Mouse (Mus musculus): Measurements from ENCODE around the gene Tpk1.
"Not testable (repeated sequence)": the region's sequence is repeated elsewhere in the genome, so short reads cannot be mapped to it uniquely, and the experiment has no call there.

Gene Tpk1

GRCm38 (mm10) chr6:43640621-43641020, 25.5 kb downstream of the Tpk1 start:
- DNase-seq (ENCODE audit: low spot score): no peak

DNA sequence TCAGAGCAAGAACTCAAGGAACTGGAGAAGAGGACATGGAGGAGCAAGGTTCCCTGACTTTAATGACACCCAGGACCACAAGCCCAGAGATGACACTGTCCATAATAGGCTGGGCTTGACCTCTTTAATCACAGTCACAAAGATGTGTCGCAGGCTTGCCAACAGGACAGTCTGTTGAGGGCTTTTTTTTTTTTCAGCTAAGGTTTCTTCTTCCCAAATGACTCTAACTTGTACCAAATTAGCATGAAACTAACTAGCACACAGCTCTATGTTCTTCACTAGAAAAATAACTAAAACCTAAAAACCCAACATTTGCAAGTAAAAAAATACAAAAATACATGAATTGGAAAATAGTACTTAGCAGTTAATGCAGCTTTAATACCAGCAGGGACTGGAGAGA, 27.2 kb downstream of the Tpk1 start:
- no peak for DNase-seq (ENCODE audit: low spot score)

DNA sequence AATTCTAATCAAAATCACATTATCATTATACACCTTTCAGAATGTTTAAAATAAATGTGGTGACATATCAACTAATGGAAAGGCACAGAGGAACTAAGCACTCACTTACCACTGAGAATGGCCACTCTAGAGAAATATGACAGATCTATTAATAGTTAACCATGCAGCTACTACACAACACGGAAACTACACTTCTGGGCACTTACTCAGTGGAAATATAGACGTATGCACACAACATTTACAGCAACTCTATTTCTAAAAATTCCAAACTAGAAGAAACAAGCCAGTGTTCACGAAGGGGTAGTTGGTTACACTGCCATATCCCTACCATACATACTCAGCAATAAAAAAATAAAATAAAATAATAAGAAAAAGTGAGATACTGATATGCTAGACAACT, 28.0 kb downstream of the Tpk1 start:
- DNase-seq (ENCODE audit: low spot score): no peak

- no peak for DNase-seq (ENCODE audit: low spot score)
Measured at GRCm38 (mm10) chr6:43636980-43637638, 29.0 kb downstream of the Tpk1 start.

DNA sequence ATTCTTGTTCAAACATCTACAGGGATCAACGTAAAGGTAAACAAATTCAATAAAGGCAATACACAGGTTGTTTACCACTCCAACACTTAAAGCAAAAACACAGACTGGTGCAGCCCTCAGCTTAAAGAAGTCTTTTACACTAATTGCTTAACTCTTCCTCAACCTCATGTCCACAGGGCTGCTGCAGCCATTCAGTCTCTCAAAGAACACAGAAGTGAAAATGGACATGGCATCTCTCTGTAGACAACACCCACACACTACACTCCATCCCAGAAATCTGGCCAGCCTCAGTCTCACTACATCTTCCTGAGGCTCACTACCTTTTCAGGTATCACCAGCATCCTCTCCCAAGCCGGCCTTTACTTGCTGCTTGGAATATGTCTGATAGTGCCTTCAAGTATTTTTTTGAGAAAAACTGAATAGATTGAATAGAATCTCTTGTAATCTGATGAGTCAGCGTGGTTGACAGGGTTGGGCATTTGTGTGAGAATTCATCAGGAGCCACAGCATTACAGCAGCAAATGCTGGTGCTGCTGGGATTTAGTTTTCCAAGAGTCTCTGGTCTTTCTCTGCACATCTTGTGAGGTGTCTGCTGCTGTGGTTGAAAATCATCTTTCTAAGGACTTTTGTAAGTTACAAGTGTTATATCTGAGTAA, 32.6 kb downstream of the Tpk1 start:
- no peak for DNase-seq (ENCODE audit: low spot score)

GRCm38 (mm10) chr6:43632871-43633270, 33.2 kb downstream of the Tpk1 start:
- no peak for DNase-seq (ENCODE audit: low spot score)

DNA sequence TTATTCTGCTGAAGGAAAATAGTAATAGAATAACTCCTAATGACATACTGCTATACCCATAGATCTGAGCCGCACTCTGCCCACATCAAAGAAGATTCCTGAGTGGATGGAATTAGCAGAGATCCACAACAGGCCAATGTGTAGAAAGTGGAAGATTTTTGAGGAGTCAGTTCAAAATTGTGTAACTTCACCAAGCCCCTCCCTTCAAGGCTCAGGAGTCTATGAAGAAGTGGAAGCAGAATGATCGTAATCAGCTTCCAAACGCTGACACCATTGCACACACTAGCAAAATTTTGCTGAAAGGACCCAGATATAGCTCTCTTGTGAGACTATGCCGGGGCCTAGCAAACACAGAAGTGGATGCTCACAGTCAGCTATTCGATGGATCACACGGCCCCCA, 42.6 kb downstream of the Tpk1 start:
- DNase-seq (ENCODE audit: low spot score): not testable (repeated sequence)

- no peak for DNase-seq (ENCODE audit: low spot score)
Measured at GRCm38 (mm10) chr6:43619258-43619657, 46.8 kb downstream of the Tpk1 start.

GRCm38 (mm10) chr6:43611770-43612169, 54.3 kb downstream of the Tpk1 start:
- no peak for DNase-seq (ENCODE audit: low spot score)

DNA sequence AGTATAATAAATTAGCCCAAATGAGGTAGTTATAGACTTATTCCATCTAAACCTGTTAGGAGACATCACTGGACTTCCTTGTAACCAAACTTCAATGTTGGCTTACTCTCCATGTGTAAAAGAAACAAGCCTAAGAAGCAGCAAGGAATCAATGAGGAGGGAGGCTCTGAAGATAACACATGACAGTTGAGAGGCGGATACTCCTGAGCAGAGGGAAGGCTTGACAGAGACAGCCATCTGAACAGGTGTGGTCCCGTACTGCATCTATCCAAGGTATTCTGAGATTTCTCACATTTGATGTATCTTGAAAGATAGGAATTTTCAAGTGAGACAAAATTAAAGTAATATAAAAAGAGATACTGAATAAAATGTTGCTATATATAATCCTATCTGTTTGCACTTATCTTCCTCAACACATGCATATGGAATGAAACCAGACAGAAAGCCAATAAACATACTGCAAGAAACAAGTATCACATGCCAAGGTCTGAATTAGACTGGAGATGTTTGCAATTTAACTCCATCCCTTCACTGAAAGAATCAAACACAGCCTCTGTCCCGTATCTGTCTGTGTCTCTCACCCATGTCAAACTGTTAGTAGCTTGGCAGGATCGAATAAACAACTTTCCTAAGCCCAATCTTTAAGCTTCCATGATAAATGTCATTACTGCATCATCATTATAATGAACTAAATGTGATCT, 75.1 kb downstream of the Tpk1 start:
- DNase-seq (ENCODE audit: low spot score): no peak

- no peak for DNase-seq (ENCODE audit: low spot score)
Measured at GRCm38 (mm10) chr6:43585274-43585673, 80.8 kb downstream of the Tpk1 start.

DNA sequence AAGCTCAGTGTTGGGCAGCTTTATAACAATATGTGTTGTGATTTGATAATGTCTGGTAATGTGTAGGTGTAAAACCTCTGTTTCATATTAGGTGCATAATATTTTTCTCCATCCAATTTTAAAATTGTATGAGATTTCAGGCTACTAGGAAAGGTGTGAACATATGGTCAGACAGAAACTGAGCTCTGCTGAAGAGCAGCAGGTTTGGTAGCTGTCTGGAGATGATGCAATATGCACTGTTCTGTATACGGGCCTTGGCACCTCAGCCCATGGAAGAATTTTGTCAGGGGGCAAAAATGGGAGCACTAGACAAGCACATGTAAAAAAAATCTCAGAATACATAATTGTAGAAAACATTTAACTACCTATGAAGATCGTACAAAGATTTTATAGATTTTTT, 84.3 kb downstream of the Tpk1 start:
- no peak for DNase-seq (ENCODE audit: low spot score)

DNA sequence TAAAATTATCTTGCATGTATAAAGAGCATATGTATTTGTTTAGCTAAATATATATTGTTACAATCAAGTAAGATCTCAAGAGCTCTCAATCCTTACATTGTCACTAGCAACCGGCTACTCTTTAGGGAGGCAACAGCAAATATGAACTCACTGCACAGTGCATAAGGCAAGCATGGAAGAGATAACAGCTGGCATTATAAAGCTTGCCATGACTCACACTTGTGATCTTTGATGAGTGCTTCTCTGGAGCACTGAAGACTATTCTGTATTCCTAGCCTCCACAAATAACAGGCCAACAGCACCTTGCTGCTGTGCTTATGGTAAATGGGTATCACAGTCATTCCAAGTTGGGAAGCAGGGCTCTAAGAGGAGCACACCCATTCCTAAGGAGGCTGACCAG, 98.2 kb downstream of the Tpk1 start:
- no peak for DNase-seq (ENCODE audit: low spot score)

DNA sequence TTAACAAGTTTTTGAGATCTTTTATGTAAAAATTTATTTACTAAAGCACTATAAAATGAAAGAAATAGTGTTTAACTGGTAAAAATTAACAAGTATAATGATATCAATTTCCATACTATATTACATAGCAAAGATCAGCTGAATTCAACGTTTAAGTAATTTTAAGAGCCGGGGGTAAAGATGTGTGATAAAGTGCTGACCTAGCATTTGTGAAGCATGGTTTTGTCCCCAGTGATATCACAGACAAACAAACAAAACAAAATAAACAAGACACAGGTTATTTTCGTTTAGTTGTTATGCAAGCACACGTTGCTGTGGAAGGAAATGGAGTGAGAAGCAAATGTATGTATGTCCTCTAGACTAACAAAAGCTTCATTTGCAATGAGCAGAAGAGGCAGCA, 103.6 kb downstream of the Tpk1 start:
- no peak for DNase-seq (ENCODE audit: low spot score)

- no peak for DNase-seq (ENCODE audit: low spot score)
Measured at GRCm38 (mm10) chr6:43551410-43551809, 114.7 kb downstream of the Tpk1 start.

GRCm38 (mm10) chr6:43546537-43546936, 119.5 kb downstream of the Tpk1 start:
- no peak for DNase-seq (ENCODE audit: low spot score)

DNA sequence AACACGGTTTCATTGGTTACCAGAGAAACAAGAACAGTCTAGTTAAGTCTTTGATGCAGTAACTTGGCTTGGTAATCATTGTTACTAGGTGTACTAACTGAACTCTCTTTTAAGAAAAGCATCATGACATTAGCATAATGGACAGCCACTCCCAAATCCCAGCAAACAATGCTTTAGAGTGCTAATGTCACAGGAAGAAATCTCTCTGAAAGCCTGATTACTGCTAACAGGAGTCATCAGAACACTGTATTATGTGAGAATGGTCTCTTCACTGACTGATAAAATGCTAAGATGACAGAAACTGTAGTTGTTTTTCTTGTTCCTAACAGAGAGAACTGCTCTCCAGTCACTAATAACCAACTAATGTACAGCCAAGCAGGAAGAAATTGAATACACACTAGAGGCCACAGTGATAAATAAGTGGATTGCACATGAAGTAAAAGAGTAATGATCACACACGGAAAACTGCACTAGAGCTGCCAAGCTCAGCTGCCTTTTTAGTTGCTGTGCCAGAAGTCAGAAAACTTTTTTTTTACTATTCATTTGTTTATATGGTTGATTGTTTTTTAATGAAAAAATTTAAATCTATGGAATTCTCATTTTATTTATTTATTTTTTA, 128.7 kb downstream of the Tpk1 start:
- DNase-seq (ENCODE audit: low spot score): no peak

GRCm38 (mm10) chr6:43535459-43535858, 130.6 kb downstream of the Tpk1 start:
- DNase-seq (ENCODE audit: low spot score): no peak

- no peak for DNase-seq (ENCODE audit: low spot score)
Measured at GRCm38 (mm10) chr6:43533323-43533722, 132.8 kb downstream of the Tpk1 start.

DNA sequence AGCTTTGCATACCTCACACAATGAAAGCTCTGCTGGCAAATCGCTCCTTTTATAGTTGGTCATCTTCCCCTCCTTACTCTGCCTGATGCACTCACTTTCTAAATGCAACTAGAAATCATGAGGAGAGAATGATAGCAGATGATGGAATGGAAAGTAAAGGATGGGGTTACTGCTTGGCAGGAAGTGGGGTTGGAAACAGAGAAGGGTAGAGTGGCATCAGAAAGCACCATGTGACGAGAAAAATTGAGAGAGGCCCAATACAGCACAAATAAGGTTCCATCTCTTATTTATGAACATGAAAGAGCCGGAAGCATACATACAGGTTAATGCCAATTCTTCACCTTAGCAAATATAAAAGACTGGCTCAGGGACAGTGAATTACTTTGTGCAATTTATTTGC, 133.3 kb downstream of the Tpk1 start:
- no peak for DNase-seq (ENCODE audit: low spot score)

DNA sequence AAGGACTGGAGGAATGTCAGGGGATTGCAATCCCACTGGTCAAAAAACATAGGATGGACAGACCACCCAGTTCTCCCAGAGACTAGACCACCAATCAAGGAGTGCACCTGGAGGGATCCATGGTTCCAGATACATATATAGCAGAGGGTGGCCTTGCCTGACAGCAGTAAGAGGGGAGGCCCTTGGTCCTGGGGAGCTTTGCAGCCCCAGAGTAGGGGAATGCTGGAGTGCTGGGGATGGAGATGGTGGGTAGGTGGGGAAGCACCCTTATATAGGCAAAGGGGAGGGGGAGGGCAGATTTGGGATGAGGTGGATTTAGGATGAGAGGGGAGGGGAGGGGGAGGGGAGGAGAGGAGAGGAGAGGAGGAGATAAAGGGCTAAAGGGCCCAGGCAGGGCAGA, 134.1 kb downstream of the Tpk1 start:
- DNase-seq (ENCODE audit: low spot score): no peak

- no peak for DNase-seq (ENCODE audit: low spot score)
Measured at GRCm38 (mm10) chr6:43528996-43529395, 137.1 kb downstream of the Tpk1 start.

DNA sequence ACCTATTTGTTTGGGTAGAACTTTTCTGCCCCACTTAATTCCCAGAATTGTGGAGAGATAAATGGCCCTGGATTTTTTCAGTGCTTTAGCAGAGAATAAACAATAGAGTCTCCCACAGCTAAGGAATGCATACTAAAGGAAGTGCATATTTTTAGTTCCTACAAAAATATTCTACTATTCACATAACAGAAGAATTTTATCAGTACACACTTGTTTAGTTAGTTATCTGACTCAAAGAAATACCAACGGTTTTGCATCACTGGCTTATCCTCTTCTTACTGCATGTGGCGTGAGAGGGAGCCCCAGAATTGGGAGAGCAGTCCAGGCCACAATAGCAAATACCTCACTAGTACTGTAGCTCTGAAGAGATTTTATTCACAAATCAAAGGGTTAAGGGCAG, 141.1 kb downstream of the Tpk1 start:
- no peak for DNase-seq (ENCODE audit: low spot score)
